Mouse (Mus musculus) bone marrow macrophage, adult 2 months (primary cell): Measurements from ENCODE around the gene AC170998.1. TPM values are rescaled to one million over a fixed set of nuclear protein-coding genes. Genes with fewer than 3 reads are reported as not detected.
A peak's percentile ranks its signal among the peaks of the same experiment; 100 is the strongest.

ENCODE experiments used
- H3K27ac ChIP-seq: 2 replicates; pipeline ENCODE4 v1.5.1; 2012; ENCODE audit warnings: low read depth, low read length; ENCODE audit not compliant: insufficient read depth
- H3K4me1 ChIP-seq: 2 replicates; pipeline ENCODE4 v1.6.1; 2012; ENCODE audit warnings: low read length; ENCODE audit not compliant: control insufficient read depth, insufficient read depth
- H3K4me3 ChIP-seq: 2 replicates; pipeline ENCODE4 v1.5.1; 2012; ENCODE audit warnings: mild to moderate bottlenecking, low read length, moderate library complexity; ENCODE audit not compliant: insufficient read depth
- CTCF ChIP-seq: IDR thresholded peaks from 2 replicates; pipeline ENCODE4 v1.5.1; 2012; ENCODE audit warnings: low read depth, mild to moderate bottlenecking, low read length, moderate library complexity
- POLR2A ChIP-seq: IDR thresholded peaks from 2 replicates; pipeline ENCODE4 v1.6.1; 2012; ENCODE audit warnings: mild to moderate bottlenecking, low read depth, low read length, borderline replicate concordance
- polyA plus RNA-seq: library from polyadenylated mRNA; stranded (reverse); fragments of >200 nt; gene quantifications from 2 replicates; pipeline ENCODE4 v1.2.4, GENCODE M21; 2012; ENCODE audit not compliant: missing spikeins, insufficient read depth, insufficient read length

The AC170998.1 gene
- polyA plus RNA-seq = 4.0 and 11.4 TPM in 2 replicates

GRCm38 (mm10) chr17:28725783-28726182 lies at the start of gene AC170998.1:
Gene AC170998.1, plus strand, starts transcription at chr17:28726083.
- H3K27ac ChIP-seq = no peak within 1 kb of the TSS
- no peak for TF ChIP-seq CTCF
- no peak for TF ChIP-seq POLR2A
- peaks cover 19% of the 10 kb centered on the region for H3K4me1 ChIP-seq
- no peak within 1 kb of the TSS for H3K4me3 ChIP-seq

- TF ChIP-seq POLR2A (no peak), CTCF (no peak)
- no peak overlapping the region for H3K4me3 ChIP-seq
- no peak overlapping the region for H3K27ac ChIP-seq
- no peaks in the 10 kb centered on the region for H3K4me1 ChIP-seq
Observed at GRCm38 (mm10) chr17:28682311-28683084, 43.4 kb upstream of the AC170998.1 start.

- H3K4me3 ChIP-seq = no peak overlapping the region
- TF ChIP-seq POLR2A (no peak), CTCF (no peak)
- H3K4me1 ChIP-seq = no peaks in the 10 kb centered on the region
- H3K27ac ChIP-seq = no peak overlapping the region
Observed at GRCm38 (mm10) chr17:28683601-28684000, 42.3 kb upstream of the AC170998.1 start.

- Histone ChIP-seq H3K4me1 (0 out of 2 replicates have a peak, but pooled peaks cover 2% of the 10 kb centered on the region), H3K27ac (no peak overlapping the region), H3K4me3 (no peak overlapping the region)
- no peak for TF ChIP-seq POLR2A
- TF ChIP-seq CTCF = no peak
Observed at GRCm38 (mm10) chr17:28684631-28685030, 41.3 kb upstream of the AC170998.1 start.

DNA sequence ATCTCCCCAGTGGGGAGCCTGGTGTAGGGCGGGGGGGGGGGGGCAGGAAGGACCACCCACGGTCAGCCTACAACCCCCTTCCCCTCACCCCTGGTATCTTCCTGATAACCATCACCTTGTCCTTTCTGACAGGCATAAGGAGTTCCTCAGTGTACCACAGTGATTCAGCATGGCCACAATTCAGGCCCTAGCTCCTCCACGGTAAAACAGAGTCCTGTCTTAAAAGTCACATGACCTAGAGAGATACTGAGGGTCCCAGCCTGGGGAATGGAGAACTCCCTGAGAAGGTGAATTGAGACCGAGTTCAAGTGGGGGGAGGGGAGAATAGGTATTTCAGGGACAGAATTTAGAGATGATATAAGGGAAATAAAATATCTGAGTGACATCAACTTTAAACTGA lies 38.5 kb upstream of the AC170998.1 start:
- no peak for TF ChIP-seq POLR2A
- TF ChIP-seq CTCF = no peak
- H3K4me1 ChIP-seq = 0 out of 2 replicates have a peak, but pooled peaks cover 4% of the 10 kb centered on the region
- no peak overlapping the region for H3K27ac ChIP-seq
- no peak overlapping the region for H3K4me3 ChIP-seq

DNA sequence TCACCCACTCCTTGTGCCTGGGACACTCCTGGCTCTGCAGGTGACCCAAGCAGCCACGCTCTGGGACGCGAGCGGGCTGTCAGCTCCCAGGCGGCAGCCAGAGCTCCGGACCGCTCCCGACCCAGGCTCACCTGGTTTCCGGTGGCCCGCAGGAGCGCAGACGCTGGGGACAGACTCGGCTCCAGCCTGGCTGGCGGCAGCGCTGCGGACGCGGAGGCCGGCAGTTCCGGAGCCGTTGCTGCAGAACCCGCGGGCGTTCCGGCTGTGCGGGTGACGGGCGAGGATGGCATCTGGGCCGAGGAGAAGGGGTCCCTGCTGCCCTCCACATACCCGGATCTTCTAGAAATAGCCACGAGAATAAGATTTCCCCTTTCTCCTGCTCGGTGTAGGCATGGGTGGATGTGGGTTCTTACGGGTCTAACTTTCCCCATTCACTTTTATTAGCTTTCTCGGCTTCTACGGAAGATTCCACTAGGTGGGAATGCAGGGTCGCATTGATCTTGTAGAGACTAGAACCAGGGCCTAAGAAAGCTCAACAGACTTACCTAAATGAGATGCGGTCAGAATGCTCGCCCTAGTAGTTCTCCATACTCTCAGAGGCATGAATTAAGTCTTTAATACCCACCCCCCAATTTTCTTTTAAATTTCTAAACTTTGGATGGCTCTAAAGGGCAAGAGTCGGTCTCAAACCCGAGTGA lies 36.1 kb upstream of the AC170998.1 start, which contains the start of gene Slc26a8:
Gene Slc26a8, minus strand, starts transcription at position 648 of the 698 bp plus-strand sequence.
- peaks cover 8% of the 10 kb centered on the region for H3K4me1 ChIP-seq
- H3K27ac ChIP-seq = peak within 1 kb of the TSS; percentile 61
- H3K4me3 ChIP-seq = peak within 1 kb of the TSS; percentile 75
- TF ChIP-seq CTCF (no peak), POLR2A (no peak)

- peak within 1 kb of the TSS; percentile 82 for H3K4me3 ChIP-seq
- H3K27ac ChIP-seq = peak within 1 kb of the TSS; percentile 83
- peaks cover 19% of the 10 kb centered on the region for H3K4me1 ChIP-seq
- peak; percentile 89; the same call in 1 of the 2 replicates for TF ChIP-seq POLR2A
- peak; percentile 61 for TF ChIP-seq CTCF
Observed at GRCm38 (mm10) chr17:28690776-28691686, 34.9 kb upstream of the AC170998.1 start, which contains the start of gene Mapk14. Gene Mapk14, plus strand, starts transcription at chr17:28691329.

DNA sequence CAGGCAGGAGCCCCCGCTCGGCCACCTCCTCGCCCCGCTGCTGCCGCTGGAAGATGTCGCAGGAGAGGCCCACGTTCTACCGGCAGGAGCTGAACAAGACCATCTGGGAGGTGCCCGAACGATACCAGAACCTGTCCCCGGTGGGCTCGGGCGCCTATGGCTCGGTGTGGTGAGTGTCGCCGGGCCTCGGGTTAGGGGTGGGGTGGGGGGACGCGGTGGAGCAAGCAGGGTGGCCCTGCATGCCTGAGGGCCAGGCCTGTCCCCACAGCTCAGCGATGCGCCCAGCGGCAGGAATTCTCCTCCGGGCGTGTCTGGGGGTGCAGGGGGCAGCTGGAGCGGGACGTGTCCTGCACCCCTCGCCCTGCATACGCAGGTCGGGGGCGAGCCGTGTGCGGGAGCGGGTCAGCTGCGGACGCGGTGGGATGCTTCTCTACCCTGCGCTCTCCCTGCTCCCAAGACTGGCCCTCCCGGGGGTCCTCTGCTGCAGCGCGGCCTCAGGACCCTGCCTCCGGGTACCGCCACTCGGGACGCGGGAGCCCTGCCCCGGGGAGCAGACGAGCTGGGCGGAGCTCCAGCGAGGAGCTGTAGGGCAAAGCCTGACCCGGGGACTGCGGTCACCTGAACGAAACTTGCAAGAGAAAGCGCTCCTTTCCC lies 34.1 kb upstream of the AC170998.1 start:
- TF ChIP-seq CTCF = no peak
- no peak for TF ChIP-seq POLR2A
- Histone ChIP-seq H3K27ac (peak overlapping the region; percentile 83), H3K4me1 (peaks cover 27% of the 10 kb centered on the region), H3K4me3 (peak overlapping the region; percentile 82)

DNA sequence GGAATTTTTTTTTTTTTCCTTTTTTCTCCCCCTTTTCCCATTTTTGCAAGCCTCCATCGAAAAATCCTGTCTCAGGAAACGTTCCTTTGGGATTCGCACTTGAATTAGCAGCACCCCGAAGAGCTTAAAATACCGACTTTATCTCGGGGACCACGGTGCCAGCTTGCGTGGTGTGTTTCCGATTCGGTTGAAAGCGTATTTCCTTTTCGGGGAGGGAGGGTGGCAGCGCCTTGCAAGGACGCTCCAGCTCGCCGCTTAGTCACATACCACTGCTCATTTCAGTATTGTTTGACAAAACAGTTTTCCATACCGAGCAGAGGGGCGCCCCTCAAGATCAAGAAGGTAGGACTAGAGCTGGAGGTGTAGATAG lies 33.6 kb upstream of the AC170998.1 start:
- H3K4me3 ChIP-seq = peak overlapping the region; percentile 82
- peaks cover 32% of the 10 kb centered on the region for H3K4me1 ChIP-seq
- H3K27ac ChIP-seq = peak overlapping the region; percentile 83
- TF ChIP-seq CTCF (no peak), POLR2A (no peak)
